Mouse (Mus musculus) bone marrow macrophage, adult 2 months (primary cell): ENCODE measurements around the gene Ramp2.

Experiments used
- CTCF ChIP-seq: IDR thresholded peaks from 2 replicates; pipeline ENCODE4 v1.5.1; 2012; ENCODE audit warnings: low read depth, mild to moderate bottlenecking, low read length, moderate library complexity
- POLR2A ChIP-seq: IDR thresholded peaks from 2 replicates; pipeline ENCODE4 v1.6.1; 2012; ENCODE audit warnings: mild to moderate bottlenecking, low read depth, low read length, borderline replicate concordance

- no peak for TF ChIP-seq CTCF
- no peak for TF ChIP-seq POLR2A
Observed at GRCm38 (mm10) chr11:101260826-101261380, 15.1 kb downstream of the Ramp2 start.
